Mouse (Mus musculus) spleen, postnatal 36 days (tissue): ENCODE results near the gene Fnip2.

ENCODE experiments used
- DNase-seq, 2 experiments: peaks; one replicate each; pipeline ENCODE4 v3.0.0; 2022; ENCODE audit warnings: low spot score in 2 of 2, mixed read lengths in 1 of 2

Gene Fnip2

DNA sequence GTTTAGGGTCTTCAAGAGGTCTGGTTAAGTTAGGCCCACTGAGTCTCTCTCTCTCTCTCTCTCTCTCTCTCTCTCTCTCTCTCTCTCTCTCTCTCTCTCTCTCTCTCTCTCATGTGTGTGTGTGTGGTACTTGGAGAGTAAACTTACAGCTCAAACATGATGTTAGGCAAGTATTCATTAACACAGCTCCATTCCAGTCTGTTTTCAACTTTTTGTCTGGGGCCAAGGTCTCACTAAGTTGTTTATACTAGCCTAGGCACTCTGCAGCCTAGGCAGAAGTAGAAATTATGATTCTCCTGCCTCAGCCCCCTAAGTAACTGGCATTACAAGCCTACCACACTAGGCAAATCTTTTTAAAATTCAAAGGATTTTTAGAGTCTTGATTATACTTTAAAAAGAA, 151.7 kb downstream of the Fnip2 start:
- no peak for DNase-seq

DNA sequence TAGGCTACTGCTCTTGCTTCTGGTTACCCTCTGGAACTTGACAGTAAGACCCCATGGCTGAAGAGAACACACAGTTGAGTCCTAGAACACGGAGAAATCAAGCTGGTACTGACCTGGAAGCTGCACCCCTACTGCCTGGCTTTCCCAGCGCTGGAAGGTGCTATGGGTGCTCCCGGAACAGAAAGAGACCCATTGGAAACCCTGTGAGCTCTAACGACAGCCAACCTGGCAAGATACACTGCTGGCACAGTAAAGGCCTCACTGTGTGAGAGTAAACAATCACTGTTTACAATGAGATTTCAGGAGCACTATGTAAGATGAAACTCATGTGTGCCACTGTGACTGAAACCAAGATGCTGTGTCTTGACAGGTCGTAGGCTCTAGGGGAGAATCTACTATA, 152.5 kb downstream of the Fnip2 start:
- no peak for DNase-seq

DNA sequence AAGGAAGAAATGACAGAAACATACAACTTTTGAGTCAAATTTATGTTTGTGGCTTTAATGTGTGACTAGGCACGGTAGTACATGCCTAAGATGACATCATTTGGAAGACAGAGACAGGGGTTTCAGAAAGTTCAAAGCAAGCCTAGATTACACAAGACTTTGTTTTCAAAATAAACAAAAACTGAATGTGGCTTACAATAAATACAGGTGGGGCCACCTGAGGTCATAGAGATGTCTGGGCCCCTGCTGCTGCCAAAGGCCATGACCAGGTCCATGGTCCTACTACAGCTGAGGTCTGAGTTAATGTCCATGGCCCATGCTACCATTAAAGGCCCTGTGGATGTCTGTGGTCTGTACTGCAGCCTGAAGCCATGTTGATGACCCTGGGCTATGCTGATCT, 154.1 kb downstream of the Fnip2 start:
- no peak for DNase-seq

DNA sequence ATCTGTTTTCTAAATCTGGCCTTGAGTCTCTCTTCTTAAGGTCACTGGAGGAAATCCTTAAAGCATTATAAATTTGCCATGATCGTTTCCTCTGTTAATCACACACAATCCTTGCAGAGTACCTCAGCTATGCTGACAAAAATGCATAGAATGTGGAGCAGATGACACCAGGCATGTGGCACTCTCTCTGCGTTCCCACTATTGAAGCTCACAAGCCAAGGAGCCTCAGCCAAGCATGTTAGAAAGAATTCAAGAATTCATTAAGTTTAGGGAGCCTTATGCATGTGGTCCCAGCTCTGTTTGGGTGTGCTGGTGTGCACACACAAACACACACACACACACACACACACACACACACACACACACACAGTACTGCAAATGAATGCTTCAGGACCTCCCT, 155.9 kb downstream of the Fnip2 start:
- no peak for DNase-seq

DNA sequence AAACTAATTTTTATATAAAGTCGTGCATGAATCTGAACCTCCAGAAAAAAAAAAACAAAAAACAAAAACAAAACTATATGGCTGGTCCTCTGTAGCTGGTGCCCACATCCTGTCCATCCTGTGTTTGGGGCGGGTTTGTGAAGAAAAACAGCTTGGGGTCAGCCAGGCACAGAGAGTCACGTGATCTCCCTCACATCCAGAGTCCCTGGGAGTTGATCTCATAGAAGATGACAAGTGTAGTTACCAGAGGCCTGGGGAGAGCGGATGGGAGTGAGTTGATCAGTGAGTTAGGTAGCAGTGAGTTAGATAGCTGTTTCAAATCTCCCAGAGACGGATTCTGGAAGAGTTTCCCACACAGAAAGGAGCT, 157.0 kb downstream of the Fnip2 start:
- DNase-seq = no peak

DNA sequence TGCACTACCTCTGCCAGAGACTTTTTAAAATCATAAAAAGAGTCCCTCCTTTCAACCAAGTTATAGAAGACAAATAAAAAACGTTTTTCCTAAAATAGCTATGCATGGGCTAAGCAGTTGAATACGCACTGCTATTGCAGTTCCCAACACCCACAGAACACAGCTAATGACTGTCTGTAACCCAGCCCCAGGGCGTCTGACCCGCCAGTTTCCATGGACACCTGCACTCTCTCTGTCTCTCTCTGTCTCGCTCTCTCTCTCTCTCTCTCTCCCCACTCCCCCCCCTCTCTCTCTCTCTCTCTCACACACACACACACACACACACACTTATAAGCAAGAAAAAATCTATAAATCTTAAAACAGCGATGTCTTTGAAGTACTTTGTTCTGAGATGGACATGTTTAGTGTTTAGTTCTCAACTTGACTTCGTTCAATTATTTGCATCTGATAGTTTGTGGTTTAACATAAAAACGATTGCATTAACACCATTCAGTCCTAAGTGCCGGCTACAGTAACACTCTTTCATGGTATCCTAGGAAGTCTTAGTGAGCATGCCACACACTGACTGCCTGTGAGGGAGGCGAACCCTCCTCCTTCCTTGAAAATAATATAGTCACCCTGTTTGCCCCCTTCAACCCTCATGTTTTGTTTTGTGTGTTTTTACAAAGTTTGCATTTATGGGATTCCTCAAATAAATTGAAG, 157.5 kb downstream of the Fnip2 start:
- DNase-seq = no peak

DNA sequence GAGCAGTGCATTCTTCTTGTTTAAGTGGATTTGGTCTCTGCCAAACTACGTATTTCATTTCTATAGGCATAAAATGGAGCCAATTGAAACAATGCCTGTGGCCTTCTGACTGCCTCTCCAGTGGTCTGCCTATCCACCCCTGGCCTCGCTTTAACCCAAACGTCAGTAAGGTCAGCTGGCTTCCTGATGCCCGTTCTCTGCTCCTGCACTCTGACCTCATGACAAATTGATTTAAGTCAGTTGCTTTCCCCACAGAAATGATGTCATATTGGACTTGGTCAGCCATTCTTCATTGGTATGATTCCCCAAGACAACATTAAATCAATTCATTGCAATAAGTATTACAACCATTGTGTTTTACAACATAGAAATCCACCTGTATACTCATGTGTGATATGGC, 159.1 kb downstream of the Fnip2 start:
- DNase-seq = no peak
